Mouse (Mus musculus) stomach, postnatal 0 days (tissue): ENCODE results near the gene Nol4l.

Source experiments
- CTCF ChIP-seq: IDR thresholded peaks from 2 replicates; pipeline ENCODE4 v1.5.1; 2016; ENCODE audit warnings: antibody characterized with exemption, low read depth, mild to moderate bottlenecking, moderate library complexity
- EP300 ChIP-seq: optimal IDR thresholded peaks from 2 replicates; pipeline ENCODE3; 2016; ENCODE audit warnings: antibody characterized with exemption

- no peak for TF ChIP-seq CTCF
- TF ChIP-seq EP300, result no peak
These were observed 131.8 kb downstream of the Nol4l start for GRCm38 (mm10) chr2:153397790-153398515.
